Mouse (Mus musculus): ENCODE results near the gene Pecam1.

- no peak for TF ChIP-seq ZNF384 (IDR thresholded peaks at IDR 0.05; ENCODE audit: low read depth, low read length)
- no peak for TF ChIP-seq HCFC1 (IDR thresholded peaks at IDR 0.05; ENCODE audit: borderline replicate concordance, insufficient read depth, low read length)
These were observed 112.7 kb downstream of the Pecam1 start for GRCm38 (mm10) chr11:106637754-106638153.
